In the genomic region with DNA sequence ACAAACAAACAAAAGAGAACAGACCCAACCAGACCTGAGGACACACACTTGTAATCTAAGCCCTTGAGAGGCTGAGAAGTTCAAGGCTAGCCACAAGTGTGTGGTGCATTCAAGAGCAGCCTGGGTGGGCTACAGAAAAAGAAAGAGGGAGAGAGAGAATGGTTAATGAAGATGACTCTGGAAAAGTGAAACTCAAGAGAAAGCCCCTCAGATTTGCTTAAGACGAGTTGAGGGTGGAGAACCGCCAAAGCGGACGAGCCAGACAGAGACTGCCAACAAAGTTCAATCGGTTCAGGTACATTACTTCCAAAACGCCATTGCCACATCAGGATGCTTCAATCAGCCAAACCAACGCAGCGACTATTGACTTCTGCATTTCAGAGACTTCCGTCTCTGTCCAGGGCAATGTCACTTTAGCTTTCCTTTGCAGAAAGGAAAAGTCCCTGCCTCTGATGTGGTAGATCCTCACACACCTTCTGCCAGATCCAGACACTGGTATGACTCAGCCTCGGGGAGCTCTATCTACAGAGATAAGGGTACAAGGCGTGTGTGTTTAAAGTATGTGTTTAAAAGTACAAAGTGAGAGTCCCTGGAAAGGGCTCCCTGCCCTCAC, we compare ENCODE assay signal across 17 mouse cellular contexts. TPM values are rescaled to one million over a fixed set of nuclear protein-coding genes. Genes with fewer than 3 reads are reported as not detected.
DNase-seq lines count a peak whose midpoint lies in the region; ATAC-seq and TF ChIP-seq lines count a peak whose summit lies in the region.
"Had no signal": no experiment of that assay in that cellular context is flagged by ENCODE, and none has a peak within 500 bp of the region (broad histone marks: within the 10 kb centered on the region; RNA-seq: fewer than 3 reads in every experiment).

No protein-coding gene starts in this region.

- TF ChIP-seq RAD21 in MEL (IDR thresholded peaks at IDR 0.05; ENCODE audit: low read depth, low read length), result no peak

- peak overlapping the region; percentile 45 for H3K27ac ChIP-seq in MEL (ENCODE audit: control insufficient read depth, low read depth, low read length)
- H3K27ac ChIP-seq in heart, embryonic 12.5 days (ENCODE audit: poor library complexity, severe bottlenecking), result no peak overlapping the region
- H3K27ac ChIP-seq: forebrain, embryonic 13.5 days; hindbrain, embryonic 15.5 days had no signal

- H3K4me1 ChIP-seq in MEL (ENCODE audit: control insufficient read depth in 1 of 2, insufficient read depth in 2 of 2, low read length in 2 of 2), result peaks cover 3 to 20% of the 10 kb centered on the region in 2 experiments
- peaks cover 9% of the 10 kb centered on the region for H3K4me1 ChIP-seq in heart, embryonic 12.5 days (replicated peaks)
- H3K4me1 ChIP-seq: hindbrain, embryonic 15.5 days had no signal

- ATAC-seq in inflammation-experienced regulatory T-cells, adult 6 months, result peak; percentile 85
- ATAC-seq in megakaryocyte progenitor cell, adult 5-6 weeks (replicated peaks; ENCODE audit: poor library complexity), result peak; percentile 36; the same call in 1 of the 2 replicates
- ATAC-seq in heart, embryonic 12.5 days (ENCODE audit: insufficient number of reproducible peaks, low FRiP score), result no peak
- ATAC-seq: forebrain, embryonic 13.5 days had no signal

- no peak for TF ChIP-seq CTCF in MEL (IDR thresholded peaks at IDR 0.05 in 2 of 3, conservative IDR thresholded peaks at IDR 0.05 in 1 of 3; ENCODE audit: control insufficient read depth in 1 of 3, insufficient read depth in 1 of 3, low read depth in 2 of 3, low read length in 3 of 3, poor library complexity in 1 of 3, severe bottlenecking in 1 of 3)

- peak; percentile 63 for DNase-seq in CD4-positive, CD25-positive, alpha-beta regulatory T cell, adult 2 months (ENCODE audit: low read depth, low spot score)
- DNase-seq in MEL (ENCODE audit: low read depth, low spot score), result peak; percentile 90
- no peak for DNase-seq in ovary, postnatal 14 days (ENCODE audit: low spot score)
- no peak for DNase-seq in right cerebral cortex, postnatal 10 days (ENCODE audit: low spot score in 2 of 2)
- DNase-seq: adrenal gland, adult 8-10 months; cerebellum, adult 8-10 months; heart, postnatal 14 days; kidney, adult 2 months; right cerebral cortex, postnatal 14 days had no signal

- no peaks in the 10 kb centered on the region for H3K79me2 ChIP-seq in MEL (ENCODE audit: control insufficient read depth, insufficient read depth, low read length, poor library complexity)

- no peak overlapping the region for H3K4me2 ChIP-seq in heart, embryonic 12.5 days
- H3K4me2 ChIP-seq: forebrain, embryonic 13.5 days; hindbrain, embryonic 15.5 days had no signal

- 61% methylated on average over 11 of the region's 11 CpGs for WGBS in heart, embryonic 12.5 days

- peak overlapping the region; percentile 57 for H3K9ac ChIP-seq in MEL (ENCODE audit: control insufficient read depth, low read depth, low read length, poor library complexity, severe bottlenecking)
- no peak overlapping the region for H3K9ac ChIP-seq in heart, embryonic 12.5 days
- H3K9ac ChIP-seq: forebrain, embryonic 13.5 days; hindbrain, embryonic 15.5 days had no signal

- no peaks in the 10 kb centered on the region for H3K9me3 ChIP-seq in MEL (replicated peaks; ENCODE audit: insufficient read depth, low read length)
- H3K9me3 ChIP-seq in heart, embryonic 12.5 days (replicated peaks), result no peaks in the 10 kb centered on the region
- H3K9me3 ChIP-seq: forebrain, embryonic 13.5 days; hindbrain, embryonic 15.5 days had no signal

- peak; percentile 59 to 77 for TF ChIP-seq EP300 in MEL (IDR thresholded peaks at IDR 0.05; ENCODE audit: low read depth in 1 of 2, low read length in 2 of 2)

- no peak for TF ChIP-seq POLR2A in MEL (IDR thresholded peaks at IDR 0.05; ENCODE audit: control insufficient read depth in 1 of 2, insufficient read depth in 1 of 2, low read depth in 1 of 2, low read length in 2 of 2, poor library complexity in 1 of 2)

- H3K4me3 ChIP-seq in MEL (ENCODE audit: control insufficient read depth in 1 of 2, insufficient read depth in 1 of 2, low read depth in 2 of 2, low read length in 2 of 2), result peak overlapping the region; percentile 8 to 33
- no peak overlapping the region for H3K4me3 ChIP-seq in heart, embryonic 12.5 days
- H3K4me3 ChIP-seq: forebrain, embryonic 13.5 days; hindbrain, embryonic 15.5 days had no signal

- no peaks in the 10 kb centered on the region for H3K27me3 ChIP-seq in MEL (ENCODE audit: control insufficient read depth in 1 of 2, insufficient read depth in 2 of 2, low read length in 2 of 2)
- no peaks in the 10 kb centered on the region for H3K27me3 ChIP-seq in heart, embryonic 12.5 days (replicated peaks)

- H3K36me3 ChIP-seq in MEL (ENCODE audit: control insufficient read depth in 1 of 2, insufficient read depth in 2 of 2, low read length in 2 of 2), result peaks cover 0 to 16% of the 10 kb centered on the region in 2 experiments; a peak in 2 of 4 replicates
- H3K36me3 ChIP-seq in heart, embryonic 12.5 days, result no peaks in the 10 kb centered on the region
- H3K36me3 ChIP-seq: hindbrain, embryonic 15.5 days had no signal

TF ChIP-seq in MEL, 35 proteins besides CTCF, POLR2A, EP300 and RAD21 (continues in another document):
- TF ChIP-seq MEF2A (IDR thresholded peaks at IDR 0.05; ENCODE audit: extremely low read depth, insufficient replicate concordance, low read depth, low read length, poor library complexity, severe bottlenecking) (no peak), ETS1 (IDR thresholded peaks at IDR 0.05; ENCODE audit: low read depth, low read length) (peak; percentile 83), MYC (IDR thresholded peaks at IDR 0.05; ENCODE audit: low read depth, low read length) (peak; percentile 72; the same call in 1 of the 2 replicates), SMC3 (IDR thresholded peaks at IDR 0.05; ENCODE audit: low read depth, low read length) (0 out of 2 replicates have a peak, but pooled peaks have one; percentile 6), MXI1 (IDR thresholded peaks at IDR 0.05; ENCODE audit: low read depth, low read length) (peak; percentile 60; the same call in 1 of the 2 replicates), TBP (IDR thresholded peaks at IDR 0.05; ENCODE audit: low read depth, low read length) (peak; percentile 64; the same call in 1 of the 2 replicates), POLR2AphosphoS2 (IDR thresholded peaks at IDR 0.05; ENCODE audit: low read length) (no peak), SIN3A (IDR thresholded peaks at IDR 0.05; ENCODE audit: low read length) (peak; percentile 73), GATA1 (IDR thresholded peaks at IDR 0.05; ENCODE audit: low read depth, low read length) (peak; percentile 91), USF1 (IDR thresholded peaks at IDR 0.05; ENCODE audit: low read depth, low read length) (peak; percentile 6; the same call in 1 of the 2 replicates), JUND (IDR thresholded peaks at IDR 0.05; ENCODE audit: low read depth, low read length) (peak; percentile 87), RCOR1 (IDR thresholded peaks at IDR 0.05; ENCODE audit: low read depth, low read length) (peak; percentile 27; the same call in 1 of the 2 replicates)

RNA-seq across cellular contexts. Expression of a gene that starts 11.1 kb away (rescaled TPM):
- total RNA-seq in MEL (2012; rRNA removed), result 0.50 and 1.0 TPM in 2 replicates
- under 1 TPM in 1 of 2 experiments, not detected in 1; 0.86 TPM for polyA plus RNA-seq in MEL (2012; ENCODE audit: insufficient read depth in 1 of 2, insufficient read length in 2 of 2, low read depth in 1 of 2, low replicate concordance in 2 of 2, missing spikeins in 1 of 2)
- 10 to 100 TPM in 2 of 3 experiments, 1 to 10 TPM in 1; 10.0 to 23.2 (median 21.3) TPM for polyA plus RNA-seq in inflammation-experienced regulatory T-cells, adult 6 months (2017; shearing (Covaris generic))
- total RNA-seq in megakaryocyte progenitor cell, adult 5-6 weeks (2015), result 16.3 and 16.5 TPM in 2 replicates
- 17.9 and 28.3 TPM in 2 replicates for total RNA-seq in megakaryocyte progenitor cell, adult 5-6 weeks (2017)
- 12.7 and 13.1 TPM in 2 replicates for polyA plus RNA-seq in heart, embryonic 12.5 days (2016; fragmentation: Nextera tagmentation; extraction: Ambion mirVana)

RNA-seq across cellular contexts. Expression of a gene that starts 14.0 kb away (rescaled TPM):
- total RNA-seq in MEL (2012; rRNA removed), result 214 and 234 TPM in 2 replicates
- polyA plus RNA-seq in MEL (2012; ENCODE audit: insufficient read depth in 1 of 2, insufficient read length in 2 of 2, low read depth in 1 of 2, low replicate concordance in 2 of 2, missing spikeins in 1 of 2), result 100 to 1,000 TPM; 276 to 644 TPM
- polyA plus RNA-seq in inflammation-experienced regulatory T-cells, adult 6 months (2017; shearing (Covaris generic)), result 10 to 100 TPM; 37.6 to 48.7 (median 43.8) TPM
- 147 and 148 TPM in 2 replicates for total RNA-seq in megakaryocyte progenitor cell, adult 5-6 weeks (2015)
- total RNA-seq in megakaryocyte progenitor cell, adult 5-6 weeks (2017), result 93.5 and 107 TPM in 2 replicates
- polyA plus RNA-seq in heart, embryonic 12.5 days (2016; fragmentation: Nextera tagmentation; extraction: Ambion mirVana), result 41.3 and 42.7 TPM in 2 replicates

RNA-seq across cellular contexts. Expression of a gene that starts 18.1 kb away (rescaled TPM):
- total RNA-seq in MEL (2012; rRNA removed), result 7.0 and 7.6 TPM in 2 replicates
- 10 to 100 TPM in 1 of 2 experiments, not detected in 1; 13.9 TPM for polyA plus RNA-seq in MEL (2012; ENCODE audit: insufficient read depth in 1 of 2, insufficient read length in 2 of 2, low read depth in 1 of 2, low replicate concordance in 2 of 2, missing spikeins in 1 of 2)
- polyA plus RNA-seq in inflammation-experienced regulatory T-cells, adult 6 months (2017; shearing (Covaris generic)), result 1 to 10 TPM; 5.1 to 7.9 (median 5.2) TPM
- total RNA-seq in megakaryocyte progenitor cell, adult 5-6 weeks (2015), result 7.1 and 8.0 TPM in 2 replicates
- 5.7 and 8.0 TPM in 2 replicates for total RNA-seq in megakaryocyte progenitor cell, adult 5-6 weeks (2017)
- 5.6 and 5.7 TPM in 2 replicates for polyA plus RNA-seq in heart, embryonic 12.5 days (2016; fragmentation: Nextera tagmentation; extraction: Ambion mirVana)

RNA-seq across cellular contexts. Expression of a gene that starts 33.2 kb away (rescaled TPM):
- total RNA-seq in MEL (2012; rRNA removed), result not detected in 2 replicates
- under 1 TPM in 1 of 2 experiments, not detected in 1; 0.07 TPM for polyA plus RNA-seq in MEL (2012; ENCODE audit: insufficient read depth in 1 of 2, insufficient read length in 2 of 2, low read depth in 1 of 2, low replicate concordance in 2 of 2, missing spikeins in 1 of 2)
- not detected for polyA plus RNA-seq in inflammation-experienced regulatory T-cells, adult 6 months (2017; shearing (Covaris generic))
- total RNA-seq in megakaryocyte progenitor cell, adult 5-6 weeks (2015), result 0.20 TPM in 1 of 2 replicates, not detected in the other
- not detected in 2 replicates for total RNA-seq in megakaryocyte progenitor cell, adult 5-6 weeks (2017)
- 0.86 and 6.4 TPM in 2 replicates for polyA plus RNA-seq in heart, embryonic 12.5 days (2016; fragmentation: Nextera tagmentation; extraction: Ambion mirVana)
- total RNA-seq: heart, adult 8-10 months; heart, postnatal 14 days had no signal
- polyA plus RNA-seq: embryonic facial prominence, embryonic 14.5 days; forebrain, embryonic 13.5 days; thymus, postnatal 0 days had no signal

RNA-seq across cellular contexts. Expression of a gene that starts 37.3 kb away (rescaled TPM):
- total RNA-seq in MEL (2012; rRNA removed), result 0.16 and 0.19 TPM in 2 replicates
- under 1 TPM in 1 of 2 experiments, not detected in 1; 0.65 TPM for polyA plus RNA-seq in MEL (2012; ENCODE audit: insufficient read depth in 1 of 2, insufficient read length in 2 of 2, low read depth in 1 of 2, low replicate concordance in 2 of 2, missing spikeins in 1 of 2)
- not detected for polyA plus RNA-seq in inflammation-experienced regulatory T-cells, adult 6 months (2017; shearing (Covaris generic))
- 0.64 TPM in 1 of 2 replicates, not detected in the other for total RNA-seq in megakaryocyte progenitor cell, adult 5-6 weeks (2015)
- 0.24 TPM in 1 of 2 replicates, not detected in the other for total RNA-seq in megakaryocyte progenitor cell, adult 5-6 weeks (2017)
- 1.4 and 2.3 TPM in 2 replicates for polyA plus RNA-seq in heart, embryonic 12.5 days (2016; fragmentation: Nextera tagmentation; extraction: Ambion mirVana)

Comparison
In these comparisons a context has a peak if more than half of its experiments do, and no peak if none do; other contexts are left out.
1. DNase-seq: peak in CD4-positive, CD25-positive, alpha-beta regulatory T cell, adult 2 months (single experiment) and MEL (single experiment); none in ovary, postnatal 14 days (single experiment) and right cerebral cortex, postnatal 10 days (0 of 2).